In genomic region chr1:59340814-59341588, GRCm38 (mm10) we compare ENCODE assay signal across 9 mouse cellular contexts.
DNase-seq lines count a peak whose midpoint lies in the region; ATAC-seq and TF ChIP-seq lines count a peak whose summit lies in the region.
"Had no signal": no experiment of that assay in that cellular context is flagged by ENCODE, and none has a peak within 500 bp of the region (broad histone marks: within the 10 kb centered on the region; RNA-seq: fewer than 3 reads in every experiment).

No protein-coding gene starts in this region.

- H3K27ac ChIP-seq in heart, postnatal 0 days (ENCODE audit: low read depth): no peak overlapping the region
- H3K27ac ChIP-seq: macrophage had no signal

- peaks cover 5% of the 10 kb centered on the region; the same call in 1 of the 2 replicates for H3K27me3 ChIP-seq in heart, postnatal 0 days (ENCODE audit: control insufficient read depth, insufficient read depth, low read length)
- H3K27me3 ChIP-seq in myocyte (ENCODE audit: control insufficient read depth, insufficient read depth, insufficient read length): no peaks in the 10 kb centered on the region

- WGBS in heart, postnatal 0 days: 12% methylated on average over 16 of the region's 16 CpGs

- H3K9ac ChIP-seq in heart, postnatal 0 days (replicated peaks; ENCODE audit: low read depth, low read length): no peak overlapping the region

- TF ChIP-seq CTCF in heart, postnatal 0 days (IDR thresholded peaks at IDR 0.05; ENCODE audit: low read depth): no peak

- no peak overlapping the region for H3ac ChIP-seq in myocyte (ENCODE audit: control insufficient read depth, insufficient read length)

- no peak overlapping the region for H3K4me3 ChIP-seq in heart, postnatal 0 days (ENCODE audit: low read depth, low read length)
- H3K4me3 ChIP-seq in myocyte: peak overlapping the region; percentile 4

- no peak for TF ChIP-seq EP300 in heart, postnatal 0 days (IDR thresholded peaks at IDR 0.05; ENCODE audit: low read depth)

- TF ChIP-seq POLR2A in myocyte (IDR thresholded peaks at IDR 0.05; ENCODE audit: insufficient read length, low read depth): no peak

- no peaks in the 10 kb centered on the region for H3K79me2 ChIP-seq in myocyte (ENCODE audit: control insufficient read depth, insufficient read depth)

- no peaks in the 10 kb centered on the region for H3K36me3 ChIP-seq in heart, postnatal 0 days (replicated peaks; ENCODE audit: control insufficient read depth, insufficient read depth, low read length)
- no peaks in the 10 kb centered on the region for H3K36me3 ChIP-seq in myocyte (ENCODE audit: control insufficient read depth, insufficient read depth)

- H3K4me1 ChIP-seq in heart, postnatal 0 days (ENCODE audit: control insufficient read depth, insufficient read depth): no peaks in the 10 kb centered on the region

- peak overlapping the region; percentile 40 for H3K4me2 ChIP-seq in heart, postnatal 0 days (ENCODE audit: low read depth, low read length)
- H3K4me2 ChIP-seq in myocyte (ENCODE audit: low read depth): peak overlapping the region; percentile 78

- no peak for ATAC-seq in heart, postnatal 0 days (ENCODE audit: insufficient read depth, low read depth)

- H3K9me3 ChIP-seq in heart, postnatal 0 days (replicated peaks; ENCODE audit: control insufficient read depth, low read length): no peaks in the 10 kb centered on the region

- intact Hi-C loops in left cerebral cortex, postnatal 4 days (cut with DNase I): no loop called here
- intact Hi-C loops in left cerebral cortex, postnatal 36 days (cut with DNase I): no loop called here
- intact Hi-C loops in left cerebral cortex, postnatal 14 days (cut with DNase I): no loop called here

- DNase-seq in left cerebral cortex, postnatal 4 days: peak; percentile 61
- no peak for DNase-seq in left cerebral cortex, postnatal 36 days (ENCODE audit: low spot score in 2 of 2)
- DNase-seq in cerebellum, postnatal 14 days: peak; percentile 70 to 74
- DNase-seq in heart, postnatal 0 days (ENCODE audit: low spot score): peak; percentile 22
- no peak for DNase-seq in layer of hippocampus, postnatal 25 days (ENCODE audit: extremely low spot score in 1 of 2, low spot score in 1 of 2)
- no peak for DNase-seq in left cerebral cortex, postnatal 14 days (ENCODE audit: low spot score in 2 of 2)
- no peak for DNase-seq in testis, postnatal 14 days (ENCODE audit: low spot score)

TF ChIP-seq in myocyte, 11 proteins besides CTCF, POLR2A, EP300 and RAD21:
- TF ChIP-seq SRF (IDR thresholded peaks at IDR 0.05; ENCODE audit: control insufficient read depth, insufficient read length, low read depth): no peak
- TF ChIP-seq POLR2AphosphoS2 (IDR thresholded peaks at IDR 0.05; ENCODE audit: insufficient read length, low read depth): no peak
- no peak for TF ChIP-seq MAX (IDR thresholded peaks at IDR 0.05; ENCODE audit: low read depth)
- TF ChIP-seq USF1 (IDR thresholded peaks at IDR 0.05; ENCODE audit: low read depth): peak; percentile 67
- no peak for TF ChIP-seq E2F4 (IDR thresholded peaks at IDR 0.05; ENCODE audit: insufficient read depth)
- TF ChIP-seq CEBPB (IDR thresholded peaks at IDR 0.05; ENCODE audit: insufficient read depth, poor library complexity, severe bottlenecking): no peak
- no peak for TF ChIP-seq TCF12 (IDR thresholded peaks at IDR 0.05; ENCODE audit: insufficient read depth, poor library complexity, severe bottlenecking)
- no peak for TF ChIP-seq TCF3 (IDR thresholded peaks at IDR 0.05; ENCODE audit: insufficient read length, low read depth)
- no peak for TF ChIP-seq MYOG (IDR thresholded peaks at IDR 0.05; ENCODE audit: control insufficient read depth in 1 of 3, insufficient read depth in 1 of 3, insufficient read length in 2 of 3, low read depth in 2 of 3)
- TF ChIP-seq MYOD1 (IDR thresholded peaks at IDR 0.05; ENCODE audit: control insufficient read depth in 1 of 3, insufficient read length in 2 of 3, low read depth in 2 of 3): peak in 1 of 3 experiments; percentile 11
- TF ChIP-seq REST (IDR thresholded peaks at IDR 0.05; ENCODE audit: insufficient read depth, insufficient read length): no peak

Comparison
In these comparisons a context has a peak if more than half of its experiments do, and no peak if none do; other contexts are left out.
1. DNase-seq: peak in left cerebral cortex, postnatal 4 days (single experiment), cerebellum, postnatal 14 days (2 of 2) and heart, postnatal 0 days (single experiment); none in left cerebral cortex, postnatal 36 days (0 of 2), layer of hippocampus, postnatal 25 days (0 of 2), left cerebral cortex, postnatal 14 days (0 of 2) and testis, postnatal 14 days (single experiment).